Mouse (Mus musculus) left cerebral cortex, postnatal 10 days (tissue): Measurements from ENCODE around the gene Irf2bpl. TPM values are rescaled to one million over a fixed set of nuclear protein-coding genes. Genes with fewer than 3 reads are reported as not detected.

Source experiments
- DNase-seq, 2 experiments: peaks; one replicate each; pipeline ENCODE4 v3.0.0; 2021 to 2022; ENCODE audit warnings: low spot score in 2 of 2, mixed read lengths in 1 of 2; ENCODE audit errors: extremely low spot score in 1 of 2
- intact Hi-C: fragments of 180-260 bp; cut with DNase I; formaldehyde crosslinking; loops from one replicate; pipeline ENCODE4 v1.15.1; 2025
- total RNA-seq, 2 experiments: library from RNA; stranded (reverse); gene quantifications; 2 replicates each; pipeline ENCODE4 v1.2.3; 2021

Gene Irf2bpl
- total RNA-seq, 2 experiments from 2014 or later, result 86.4 to 89.5 TPM

GRCm38 (mm10) chr12:86903828-86904806 lies 19.5 kb upstream of the Irf2bpl start:
- no peak for DNase-seq
- intact Hi-C loops, result no loop called here

- DNase-seq, result peak in 1 of 2 experiments; percentile 48
- intact Hi-C loops, result no loop called here
Observed at GRCm38 (mm10) chr12:86899461-86900179, 15.0 kb upstream of the Irf2bpl start.

GRCm38 (mm10) chr12:86898448-86898847 lies 13.8 kb upstream of the Irf2bpl start:
- no peak for DNase-seq

GRCm38 (mm10) chr12:86897769-86898273 lies 13.2 kb upstream of the Irf2bpl start:
- peak in 1 of 2 experiments; percentile 34 for DNase-seq
- intact Hi-C loops, result no loop called here

More at GRCm38 (mm10) chr12:86898448-86898847, 13.8 kb upstream of the Irf2bpl start:
- intact Hi-C loops, result no loop called here

- intact Hi-C loops, result no loop called here
- DNase-seq, result peak in 1 of 2 experiments; percentile 55
Observed at GRCm38 (mm10) chr12:86896921-86897512, 12.4 kb upstream of the Irf2bpl start.

GRCm38 (mm10) chr12:86896441-86896890 lies 11.9 kb upstream of the Irf2bpl start:
- intact Hi-C loops, result no loop called here
- DNase-seq, result peak in 1 of 2 experiments; percentile 30

GRCm38 (mm10) chr12:86895703-86896409 lies 11.3 kb upstream of the Irf2bpl start:
- DNase-seq, result no peak
- intact Hi-C loops, result no loop called here

- DNase-seq, result peak in 1 of 2 experiments; percentile 62
- intact Hi-C loops, result no loop called here
Observed at GRCm38 (mm10) chr12:86894841-86895428, 10.3 kb upstream of the Irf2bpl start.

- DNase-seq, result peak; percentile 99 to 100
- intact Hi-C loops, result no loop called here
Observed at GRCm38 (mm10) chr12:86894184-86894839, 9.7 kb upstream of the Irf2bpl start.

GRCm38 (mm10) chr12:86893326-86894183 lies 9.0 kb upstream of the Irf2bpl start:
- peak in 1 of 2 experiments; percentile 69 for DNase-seq
- intact Hi-C loops, result no loop called here

GRCm38 (mm10) chr12:86892711-86893311 lies 8.2 kb upstream of the Irf2bpl start:
- no peak for DNase-seq
- intact Hi-C loops, result no loop called here

GRCm38 (mm10) chr12:86891786-86892702 lies 7.4 kb upstream of the Irf2bpl start:
- intact Hi-C loops, result no loop called here
- peak in 1 of 2 experiments; percentile 83 for DNase-seq

GRCm38 (mm10) chr12:86891454-86891785 lies 6.8 kb upstream of the Irf2bpl start:
- intact Hi-C loops, result no loop called here
- no peak for DNase-seq

GRCm38 (mm10) chr12:86890796-86891301 lies 6.3 kb upstream of the Irf2bpl start:
- intact Hi-C loops, result no loop called here
- peak in 1 of 2 experiments; percentile 64 for DNase-seq

- intact Hi-C loops, result no loop called here
Observed at GRCm38 (mm10) chr12:86890091-86890720, 5.6 kb upstream of the Irf2bpl start.

More at GRCm38 (mm10) chr12:86890091-86890720, 5.6 kb upstream of the Irf2bpl start:
- no peak for DNase-seq
